Mouse (Mus musculus) neutrophil, adult 5-6 weeks (primary cell): Measurements from ENCODE around the gene Fam205a2. TPM values are rescaled to one million over a fixed set of nuclear protein-coding genes. Genes with fewer than 3 reads are reported as not detected.
"Not testable (repeated sequence)": the region's sequence is repeated elsewhere in the genome, so short reads cannot be mapped to it uniquely, and the experiment has no call there.

ENCODE experiments used
- ATAC-seq: fragments of 151-379, 151-347 bp; 2 replicates; pipeline ENCODE4 v1.8.0; 2017; ENCODE audit warnings: mild to moderate bottlenecking, moderate TSS enrichment; ENCODE audit not compliant: insufficient number of reproducible peaks, poor library complexity, low FRiP score, severe bottlenecking; ENCODE audit errors: extremely low read depth
- total RNA-seq: library from RNA; stranded (forward); fragments of 200-1000 nt; gene quantifications from 2 replicates; pipeline ENCODE4 v1.2.3, GENCODE M21; 2017

Gene Fam205a2
- not detected in 2 replicates for total RNA-seq

DNA sequence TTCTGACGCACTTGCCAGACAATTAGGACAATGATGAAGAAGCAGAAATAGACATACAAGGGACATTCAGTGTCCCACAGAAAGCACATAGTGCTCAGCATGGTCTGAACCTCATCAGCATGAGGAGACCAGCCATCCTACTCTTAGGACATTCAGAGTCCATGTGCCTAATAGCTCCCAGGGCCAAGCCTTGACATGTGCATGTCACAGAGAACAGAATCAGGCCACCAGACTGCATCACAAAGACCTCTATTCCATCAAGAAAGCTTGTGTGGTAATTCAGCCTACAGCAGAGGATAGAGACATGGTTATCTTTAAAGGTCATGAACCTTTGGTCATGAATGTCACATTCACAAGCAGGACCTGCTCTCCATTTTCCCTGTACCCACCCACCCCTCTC, at the start of gene Fam205a2:
Gene Fam205a2 (minus strand): TSS at position 101 of the 400 bp plus-strand sequence.
- not testable (repeated sequence) for ATAC-seq

Other genes starting within 250 kb of the Fam205a2 start
- not detected in 2 replicates for gene Gm21953, start 233.9 kb downstream of the Fam205a2 start, total RNA-seq
- gene Fam205a3, start 209.8 kb downstream of the Fam205a2 start, total RNA-seq: not detected in 2 replicates
- gene Gm21586, start 88.8 kb downstream of the Fam205a2 start, total RNA-seq: not detected in 2 replicates
- not detected in 2 replicates for gene Gm2163, start 61.4 kb downstream of the Fam205a2 start, total RNA-seq
- not detected in 2 replicates for gene Gm10591, start 84.0 kb upstream of the Fam205a2 start, total RNA-seq
- gene Gm2564, start 101.5 kb upstream of the Fam205a2 start, total RNA-seq: not detected in 2 replicates
- not detected in 2 replicates for gene Ccl27b, start 127.1 kb upstream of the Fam205a2 start, total RNA-seq
- gene Il11ra2, start 133.7 kb upstream of the Fam205a2 start, total RNA-seq: not detected in 2 replicates
- not detected in 2 replicates for gene 4930578G10Rik, start 207.4 kb upstream of the Fam205a2 start, total RNA-seq
- not detected in 2 replicates for gene Ccl19, start 228.4 kb upstream of the Fam205a2 start, total RNA-seq
- gene Ccl21a, start 245.8 kb upstream of the Fam205a2 start, total RNA-seq: not detected in 2 replicates